Mouse (Mus musculus): ENCODE results near the gene Spi1.

Gene Spi1

GRCm38 (mm10) chr2:91068162-91068871 is 13.9 kb upstream of the Spi1 start:
- DNase-seq (ENCODE audit: inconsistent ontology term) = no peak

GRCm38 (mm10) chr2:91068872-91069165 is 13.4 kb upstream of the Spi1 start:
- peak; percentile 84 for DNase-seq (ENCODE audit: inconsistent ontology term)

- DNase-seq (ENCODE audit: inconsistent ontology term) = peak; percentile 71
Measured at GRCm38 (mm10) chr2:91069306-91070000, 12.7 kb upstream of the Spi1 start.

- DNase-seq (ENCODE audit: inconsistent ontology term) = peak; percentile 99
Measured at GRCm38 (mm10) chr2:91070076-91070800, 12.0 kb upstream of the Spi1 start, which contains the start of gene Slc39a13. Gene Slc39a13 (minus strand): TSS chr2:91070417.

- no peak for DNase-seq (ENCODE audit: inconsistent ontology term)
Measured at GRCm38 (mm10) chr2:91071059-91071458, 11.1 kb upstream of the Spi1 start.

GRCm38 (mm10) chr2:91072092-91072491 is 10.1 kb upstream of the Spi1 start:
- no peak for DNase-seq (ENCODE audit: inconsistent ontology term)

- no peak for DNase-seq (ENCODE audit: inconsistent ontology term)
Measured at GRCm38 (mm10) chr2:91077957-91078313, 4.3 kb upstream of the Spi1 start.

GRCm38 (mm10) chr2:91078314-91079025 is 3.7 kb upstream of the Spi1 start:
- DNase-seq (ENCODE audit: inconsistent ontology term) = no peak

- no peak for DNase-seq (ENCODE audit: inconsistent ontology term)
Measured at GRCm38 (mm10) chr2:91079026-91079384, 3.2 kb upstream of the Spi1 start.

- no peak for DNase-seq (ENCODE audit: inconsistent ontology term)
Measured at GRCm38 (mm10) chr2:91080784-91081513, 1.2 kb upstream of the Spi1 start.

- no peak for DNase-seq (ENCODE audit: inconsistent ontology term)
Measured at GRCm38 (mm10) chr2:91082844-91083243, 654 bp downstream of the Spi1 start.

GRCm38 (mm10) chr2:91083366-91083940 is 1.3 kb downstream of the Spi1 start:
- DNase-seq (ENCODE audit: inconsistent ontology term) = no peak

- no peak for DNase-seq (ENCODE audit: inconsistent ontology term)
Measured at GRCm38 (mm10) chr2:91084179-91084820, 2.1 kb downstream of the Spi1 start.

- no peak for DNase-seq (ENCODE audit: inconsistent ontology term)
Measured at GRCm38 (mm10) chr2:91085494-91086391, 3.6 kb downstream of the Spi1 start.

- no peak for DNase-seq (ENCODE audit: inconsistent ontology term)
Measured at GRCm38 (mm10) chr2:91086392-91087237, 4.4 kb downstream of the Spi1 start.

GRCm38 (mm10) chr2:91087453-91087852 is 5.3 kb downstream of the Spi1 start:
- no peak for DNase-seq (ENCODE audit: inconsistent ontology term)

- no peak for DNase-seq (ENCODE audit: inconsistent ontology term)
Measured at GRCm38 (mm10) chr2:91088987-91089386, 6.8 kb downstream of the Spi1 start.

GRCm38 (mm10) chr2:91090208-91090607 is 8.0 kb downstream of the Spi1 start:
- no peak for DNase-seq (ENCODE audit: inconsistent ontology term)

GRCm38 (mm10) chr2:91090827-91091226 is 8.6 kb downstream of the Spi1 start:
- no peak for DNase-seq (ENCODE audit: inconsistent ontology term)

Measured in Muller cell, postnatal 12 days (primary cell).